Mouse (Mus musculus) B cell, adult (primary cell): ENCODE measurements around the gene Pomp. TPM values are rescaled to one million over a fixed set of nuclear protein-coding genes. Genes with fewer than 3 reads are reported as not detected.

Experiments used
- total RNA-seq: library from RNA; stranded (reverse); gene quantifications from 4 replicates; pipeline ENCODE4 v1.2.4, GENCODE M21; 2023; ENCODE audit not compliant: inconsistent age

The Pomp gene
- total RNA-seq: 66.6 to 83.7 TPM (median 77.6 TPM) in 4 replicates

DNA sequence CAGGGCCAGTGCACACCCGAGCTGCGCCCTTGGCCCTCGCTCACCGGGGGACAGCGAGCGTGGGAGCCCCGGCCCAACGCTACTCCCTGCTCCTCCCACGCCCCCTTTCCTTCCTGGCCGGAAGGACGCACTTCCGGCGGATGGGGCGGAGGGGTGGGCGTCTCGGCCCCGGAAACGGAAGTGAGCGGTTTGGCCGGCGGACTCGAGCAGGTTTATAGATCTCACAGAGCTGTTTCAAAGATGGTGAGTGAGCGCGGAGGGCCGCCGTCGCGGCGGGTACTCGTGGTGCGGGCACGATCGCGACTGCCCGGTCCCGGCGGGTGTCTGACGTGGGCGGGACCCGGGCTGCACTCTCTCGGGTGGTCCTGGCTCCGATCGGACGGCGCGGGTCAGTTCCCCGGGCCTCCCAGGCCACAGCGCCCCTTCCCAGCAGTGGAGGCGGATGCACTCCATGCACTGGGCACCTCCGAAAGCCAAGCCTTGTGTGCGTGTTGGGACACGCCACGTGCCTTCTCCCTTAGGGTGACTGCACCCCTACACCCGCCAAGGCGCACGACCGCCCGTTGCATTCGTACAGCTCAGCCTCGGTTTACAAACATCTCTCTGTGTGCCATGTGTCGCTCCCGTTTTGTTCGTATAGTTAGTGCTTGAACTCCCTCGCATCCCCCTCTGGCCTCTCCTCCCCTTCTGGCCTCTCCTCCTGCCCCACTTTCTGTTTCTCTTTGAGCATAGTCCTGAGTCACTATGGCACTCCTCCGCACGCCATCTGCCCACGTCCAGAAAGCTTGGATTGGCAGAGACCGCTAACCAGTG, at the start of gene Pomp:
Gene Pomp (plus strand): TSS at position 13 of the 813 bp plus-strand sequence.

DNA sequence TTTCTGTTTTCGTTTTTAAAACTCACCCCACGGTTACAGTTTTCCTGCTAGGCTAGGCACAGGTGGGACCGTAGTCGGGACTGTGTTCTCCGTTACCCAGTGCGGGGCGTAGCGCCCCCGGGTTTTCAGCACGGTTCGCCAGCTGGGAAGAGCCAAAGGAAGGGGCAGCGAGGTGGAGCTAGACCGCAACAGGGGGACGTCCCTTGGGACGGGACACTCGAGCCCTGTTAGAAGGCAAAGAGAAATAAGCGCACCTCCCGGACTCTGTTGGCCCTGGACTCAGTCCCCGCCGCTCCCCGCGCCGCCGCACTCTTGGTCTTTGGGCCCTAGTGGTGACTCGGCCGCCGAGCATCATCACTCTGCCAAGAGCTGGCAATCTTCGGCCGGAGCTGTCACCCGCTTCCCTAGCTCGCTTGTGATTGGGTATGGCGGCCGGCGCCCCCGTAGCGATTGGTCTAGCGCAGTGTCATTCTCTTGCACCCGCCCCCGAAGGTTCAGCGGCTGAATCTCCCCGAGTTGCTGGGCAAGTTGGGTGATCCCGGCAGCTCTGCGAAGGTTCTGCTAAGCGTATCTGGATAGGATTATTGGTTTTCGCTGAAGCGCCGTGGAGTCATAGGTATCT, 34.3 kb downstream of the Pomp start, which contains the start of gene Slc46a3:
Gene Slc46a3 (minus strand): TSS at position 361 of the 622 bp plus-strand sequence.

Other genes with a start within 250 kb of the Pomp start
- 0.09 TPM in 1 of 4 replicates, not detected in the others for gene Flt1, start 134.4 kb upstream of the Pomp start, total RNA-seq
- gene Slc46a3, start 34.4 kb downstream of the Pomp start, total RNA-seq: 19.4 to 23.2 TPM (median 19.8 TPM) in 4 replicates
- gene Mtus2, start 96.9 kb downstream of the Pomp start, total RNA-seq: 0.15 to 0.30 TPM (median 0.19 TPM) in 3 of 4 replicates, not detected in the other